ENCODE assay signal across 24 mouse cellular contexts in genomic region chr3:121411450-121411849, GRCm38 (mm10).
"Had no signal": no experiment of that assay in that cellular context is flagged by ENCODE, and none has a peak within 500 bp of the region (broad histone marks: within the 10 kb centered on the region; RNA-seq: fewer than 3 reads in every experiment).

No protein-coding gene starts in this region.

- H3K9me3 ChIP-seq: liver, embryonic 15.5 days; lung, embryonic 15.5 days; midbrain, embryonic 13.5 days; midbrain, embryonic 15.5 days; neural tube, embryonic 15.5 days; stomach, embryonic 15.5 days had no signal

- H3K27me3 ChIP-seq: liver, embryonic 15.5 days; lung, embryonic 15.5 days; midbrain, embryonic 13.5 days; midbrain, embryonic 15.5 days; neural tube, embryonic 13.5 days; neural tube, embryonic 15.5 days; stomach, embryonic 15.5 days had no signal

- H3K27ac ChIP-seq: liver, embryonic 15.5 days; lung, embryonic 15.5 days; macrophage; midbrain, embryonic 13.5 days; midbrain, embryonic 15.5 days; neural tube, embryonic 13.5 days; neural tube, embryonic 15.5 days; stomach, embryonic 15.5 days; stomach, postnatal 0 days had no signal

- H3K4me1 ChIP-seq: liver, embryonic 15.5 days; megakaryocyte, embryonic 14.5 days; midbrain, embryonic 13.5 days; midbrain, embryonic 15.5 days; neural tube, embryonic 13.5 days; neural tube, embryonic 15.5 days had no signal

- H3K9ac ChIP-seq: liver, embryonic 15.5 days; liver, postnatal 0 days; lung, embryonic 15.5 days; midbrain, embryonic 13.5 days; midbrain, embryonic 15.5 days; neural tube, embryonic 13.5 days; neural tube, embryonic 15.5 days; stomach, embryonic 15.5 days had no signal

- H3K4me2 ChIP-seq: liver, embryonic 15.5 days; lung, embryonic 15.5 days; midbrain, embryonic 11.5 days; midbrain, embryonic 13.5 days; midbrain, embryonic 15.5 days; neural tube, embryonic 13.5 days; neural tube, embryonic 15.5 days; stomach, embryonic 15.5 days had no signal

- ATAC-seq: liver, postnatal 0 days; lung, postnatal 0 days; midbrain, embryonic 13.5 days; midbrain, embryonic 15.5 days had no signal

- H3K36me3 ChIP-seq: liver, embryonic 15.5 days; lung, embryonic 15.5 days; midbrain, embryonic 13.5 days; midbrain, embryonic 15.5 days; neural tube, embryonic 13.5 days; neural tube, embryonic 15.5 days; stomach, embryonic 15.5 days had no signal

- DNase-seq: liver, postnatal 0 days; lung, adult 2 months; lung, postnatal 14 days; lung, postnatal 36 days; retina, postnatal 1 day; right cerebral cortex, adult 18-20 months; right cerebral cortex, postnatal 25 days; right cerebral cortex, postnatal 4 days; thymus, adult 2 months; thymus, postnatal 25 days; thymus, postnatal 4 days had no signal

- H3K4me3 ChIP-seq: liver, embryonic 15.5 days; lung, embryonic 15.5 days; megakaryocyte, embryonic 14.5 days; midbrain, embryonic 13.5 days; midbrain, embryonic 15.5 days; myocyte; neural tube, embryonic 13.5 days; neural tube, embryonic 15.5 days; stomach, embryonic 15.5 days had no signal
